Mouse (Mus musculus): ENCODE measurements at regions not wholly inside any gene's neighbourhood (a gene's known extent, or its start where the extent isn't known, plus 50 kb on each side); places are given as distances from the start of the nearest gene placed in this dataset.

DNA sequence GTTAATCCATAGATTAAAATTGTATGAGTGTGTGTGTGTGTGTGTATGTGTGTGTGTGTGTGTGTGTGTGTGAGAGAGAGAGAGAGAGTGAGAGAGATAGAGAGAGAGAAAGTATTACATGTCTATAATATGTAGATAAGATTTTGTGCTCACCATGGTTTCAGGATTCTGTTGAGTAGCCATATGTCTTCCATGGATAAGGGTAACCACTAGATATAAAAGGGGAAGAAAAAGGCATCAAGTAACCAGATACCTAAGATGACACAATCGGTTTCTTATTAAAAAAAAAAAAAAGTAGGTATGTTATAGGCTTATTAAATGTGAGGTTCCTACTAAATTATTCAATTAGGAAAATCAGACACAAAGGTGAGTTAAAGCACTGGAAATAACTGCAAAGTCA is 135.1 kb upstream of the B3galt2 start:
- Histone ChIP-seq H3K4me1 (ENCODE audit: control insufficient read depth in 1 of 2, insufficient read depth in 2 of 2) (no peaks in the 10 kb centered on the region), H3K9me3 (replicated peaks; ENCODE audit: low read length) (no peaks in the 10 kb centered on the region), H3K79me2 (replicated peaks; ENCODE audit: control insufficient read depth, extremely low read depth, insufficient read depth, poor library complexity, severe bottlenecking) (no peaks in the 10 kb centered on the region), H3K27ac (ENCODE audit: insufficient read depth, low read depth) (no peak overlapping the region), H3K4me3 (replicated peaks in 1 of 3; ENCODE audit: low read depth in 2 of 3, low read length in 2 of 3, poor library complexity in 1 of 3) (no peak overlapping the region), H3K4me2 (ENCODE audit: insufficient read depth, low read depth, poor library complexity, severe bottlenecking) (no peak overlapping the region), H3K27me3 (replicated peaks) (no peaks in the 10 kb centered on the region), H3K9ac (ENCODE audit: insufficient read depth, low read depth) (no peak overlapping the region), H3K36me3 (replicated peaks in 1 of 2; ENCODE audit: control insufficient read depth in 1 of 2, insufficient read depth in 1 of 2, low read length in 1 of 2) (no peaks in the 10 kb centered on the region)
- in situ Hi-C loops (cut with MboI; ENCODE audit: low pct_ligation_motif_present, low pct_unique_long_range_greater_than_20kb, low sequenced_read_pairs): no loop called here
- TF ChIP-seq ZKSCAN1 (IDR thresholded peaks at IDR 0.05; ENCODE audit: borderline replicate concordance, low read depth, low read length) (no peak), PAX5 (IDR thresholded peaks at IDR 0.05; ENCODE audit: low read length) (no peak), IRF4 (IDR thresholded peaks at IDR 0.05; ENCODE audit: low read depth, low read length) (no peak), CTCF (conservative IDR thresholded peaks at IDR 0.05 in 1 of 2, IDR thresholded peaks at IDR 0.05 in 1 of 2; ENCODE audit: low read depth in 2 of 2, low read length in 2 of 2) (no peak), POLR2AphosphoS2 (IDR thresholded peaks at IDR 0.05; ENCODE audit: low read depth, low read length) (no peak)
- DNase-seq (ENCODE audit: extremely low read depth): no peak
- dilution Hi-C loops (cut with MboI; ENCODE audit: extremely low pct_ligation_motif_present, extremely low pct_unique_long_range_greater_than_20kb, low sequenced_read_pairs): no loop called here

DNA sequence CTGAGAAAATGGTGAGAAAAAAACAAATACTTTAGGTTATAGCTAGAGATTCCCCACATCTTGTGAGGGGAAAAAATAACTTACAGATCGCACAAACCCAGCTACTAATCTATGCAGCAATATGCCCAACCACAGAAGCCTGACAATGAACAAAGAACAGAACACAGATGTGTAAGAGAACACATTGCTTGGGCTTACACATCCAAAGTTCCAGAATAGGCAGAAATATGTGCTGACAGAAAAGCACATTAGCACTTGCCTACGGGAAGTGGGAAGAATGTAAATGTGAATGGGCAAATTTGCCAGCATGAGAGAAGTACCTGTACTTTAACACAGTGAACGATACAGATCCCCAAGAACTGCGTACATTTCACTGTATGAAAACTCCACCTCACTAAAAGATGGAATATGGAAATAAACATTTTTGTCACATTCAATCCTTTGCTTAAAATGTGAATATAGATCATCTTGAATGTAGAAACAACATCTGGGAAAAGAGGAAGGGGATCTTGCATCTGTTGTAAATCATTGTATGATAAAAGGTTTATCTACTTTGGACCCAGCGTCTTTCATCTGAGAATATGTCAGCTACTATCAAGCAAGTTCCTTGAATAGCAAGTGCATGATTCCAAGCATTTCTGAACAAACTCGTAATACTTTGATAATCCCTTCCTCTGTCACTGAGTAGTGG is 116.5 kb upstream of the B3galt2 start:
- TF ChIP-seq GABPA (IDR thresholded peaks at IDR 0.05; ENCODE audit: insufficient replicate concordance, low read depth, low read length) (no peak), ZMIZ1 (IDR thresholded peaks at IDR 0.05; ENCODE audit: low read depth, low read length) (no peak), NRF1 (IDR thresholded peaks at IDR 0.05; ENCODE audit: low read depth, low read length) (no peak), MAX (IDR thresholded peaks at IDR 0.05; ENCODE audit: low read length) (no peak), POLR2AphosphoS2 (IDR thresholded peaks at IDR 0.05; ENCODE audit: low read depth, low read length) (no peak)
- no peaks in the 10 kb centered on the region for H3K9me3 ChIP-seq (replicated peaks; ENCODE audit: low read length)
- no peak overlapping the region for H3K4me2 ChIP-seq (ENCODE audit: insufficient read depth, low read depth, poor library complexity, severe bottlenecking)
- no peak for DNase-seq (ENCODE audit: extremely low read depth)
- in situ Hi-C loops (cut with MboI; ENCODE audit: low pct_ligation_motif_present, low pct_unique_long_range_greater_than_20kb, low sequenced_read_pairs): no loop called here
- dilution Hi-C loops (cut with MboI; ENCODE audit: extremely low pct_ligation_motif_present, extremely low pct_unique_long_range_greater_than_20kb, low sequenced_read_pairs): no loop called here
- no peaks in the 10 kb centered on the region for H3K79me2 ChIP-seq (replicated peaks; ENCODE audit: control insufficient read depth, extremely low read depth, insufficient read depth, poor library complexity, severe bottlenecking)
- no peaks in the 10 kb centered on the region for H3K4me1 ChIP-seq (ENCODE audit: control insufficient read depth in 1 of 2, insufficient read depth in 2 of 2)
- no peak overlapping the region for H3K9ac ChIP-seq (ENCODE audit: insufficient read depth, low read depth)
- no peaks in the 10 kb centered on the region for H3K27me3 ChIP-seq (replicated peaks)
- no peak overlapping the region for H3K4me3 ChIP-seq (replicated peaks in 1 of 3; ENCODE audit: low read depth in 2 of 3, low read length in 2 of 3, poor library complexity in 1 of 3)
- H3K27ac ChIP-seq (ENCODE audit: insufficient read depth, low read depth): no peak overlapping the region
- H3K36me3 ChIP-seq (replicated peaks in 1 of 2; ENCODE audit: control insufficient read depth in 1 of 2, insufficient read depth in 1 of 2, low read length in 1 of 2): no peaks in the 10 kb centered on the region

DNA sequence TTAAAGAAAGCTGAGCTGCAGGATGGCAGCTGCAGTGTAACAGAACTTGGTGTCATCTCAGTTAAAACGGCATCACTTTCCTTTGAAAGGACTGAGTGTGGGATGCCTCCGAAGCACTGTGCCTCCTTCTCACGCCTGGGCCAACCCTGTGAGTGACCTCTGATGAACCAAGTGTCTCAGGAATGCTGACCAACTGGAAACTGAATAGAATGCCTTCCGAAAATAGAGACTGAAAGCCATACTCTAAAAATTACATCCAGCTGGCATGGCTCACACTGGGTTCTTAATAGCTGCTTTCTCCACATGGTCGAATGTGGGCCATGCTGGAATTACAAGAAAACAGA is 116.0 kb upstream of the B3galt2 start:
- in situ Hi-C loops (cut with MboI; ENCODE audit: low pct_ligation_motif_present, low pct_unique_long_range_greater_than_20kb, low sequenced_read_pairs) (no loop called here), dilution Hi-C loops (cut with MboI; ENCODE audit: extremely low pct_ligation_motif_present, extremely low pct_unique_long_range_greater_than_20kb, low sequenced_read_pairs) (no loop called here)
- Histone ChIP-seq H3K4me1 (ENCODE audit: control insufficient read depth in 1 of 2, insufficient read depth in 2 of 2) (no peaks in the 10 kb centered on the region), H3K4me3 (replicated peaks in 1 of 3; ENCODE audit: low read depth in 2 of 3, low read length in 2 of 3, poor library complexity in 1 of 3) (no peak overlapping the region), H3K36me3 (replicated peaks in 1 of 2; ENCODE audit: control insufficient read depth in 1 of 2, insufficient read depth in 1 of 2, low read length in 1 of 2) (no peaks in the 10 kb centered on the region), H3K9ac (ENCODE audit: insufficient read depth, low read depth) (no peak overlapping the region), H3K79me2 (replicated peaks; ENCODE audit: control insufficient read depth, extremely low read depth, insufficient read depth, poor library complexity, severe bottlenecking) (no peaks in the 10 kb centered on the region), H3K27me3 (replicated peaks) (no peaks in the 10 kb centered on the region), H3K4me2 (ENCODE audit: insufficient read depth, low read depth, poor library complexity, severe bottlenecking) (no peak overlapping the region), H3K9me3 (replicated peaks; ENCODE audit: low read length) (no peaks in the 10 kb centered on the region), H3K27ac (ENCODE audit: insufficient read depth, low read depth) (no peak overlapping the region)
- TF ChIP-seq RAD21 (IDR thresholded peaks at IDR 0.05; ENCODE audit: low read depth, low read length) (no peak), ZMIZ1 (IDR thresholded peaks at IDR 0.05; ENCODE audit: low read depth, low read length) (no peak), MXI1 (IDR thresholded peaks at IDR 0.05; ENCODE audit: low read depth, low read length) (no peak), RCOR1 (conservative IDR thresholded peaks at IDR 0.05; ENCODE audit: low read depth, low read length) (no peak), TBP (conservative IDR thresholded peaks at IDR 0.05; ENCODE audit: low read depth, low read length) (no peak), KAT2A (IDR thresholded peaks at IDR 0.05; ENCODE audit: insufficient replicate concordance, low read length) (no peak), SIN3A (IDR thresholded peaks at IDR 0.05; ENCODE audit: low read length) (no peak)
- no peak for DNase-seq (ENCODE audit: extremely low read depth)

All from CH12.LX (cell line).